Mouse (Mus musculus): Measurements from ENCODE around the gene Golga4.

Golga4 gene

DNA sequence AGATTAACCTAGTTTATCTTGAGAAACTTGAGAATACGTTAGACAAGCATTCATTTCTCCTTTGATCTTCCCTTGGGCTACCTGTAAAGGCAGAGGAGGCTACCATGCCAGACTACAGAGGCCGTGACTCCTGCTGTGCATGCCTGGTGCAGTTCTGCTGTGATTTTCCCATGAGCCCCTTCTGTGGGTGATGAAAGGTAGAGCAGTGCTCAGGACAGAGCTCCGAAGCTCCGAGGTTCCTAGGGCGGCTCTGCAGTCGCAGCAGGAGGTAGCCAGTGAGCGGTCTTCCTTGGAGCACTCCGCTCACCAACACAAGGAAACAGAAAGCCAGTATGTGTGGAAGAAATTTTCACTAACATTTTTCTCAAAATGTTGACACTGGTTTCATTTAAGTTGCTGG, 15.6 kb downstream of the Golga4 start:
- in situ Hi-C loops (cut with MboI, MseI): no loop called here

DNA sequence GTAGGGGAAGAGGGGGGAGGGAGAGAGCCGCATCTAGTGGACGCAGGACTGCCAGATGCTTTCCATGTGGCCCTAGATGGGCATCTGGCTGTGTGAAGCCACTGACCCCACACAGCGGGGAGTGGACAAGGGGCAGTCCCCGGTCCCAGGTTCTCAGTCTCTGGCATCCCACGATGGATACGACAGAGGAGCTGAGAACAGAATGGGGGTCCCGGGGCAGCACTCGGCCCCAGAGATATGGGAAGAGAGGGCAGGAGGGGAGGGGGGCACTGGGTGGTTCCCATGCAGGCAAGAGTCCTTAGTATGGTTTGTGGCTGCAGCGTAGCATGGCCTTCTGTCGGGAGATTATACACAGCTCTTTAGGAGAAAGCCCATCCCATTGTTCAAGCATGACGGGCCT, 17.7 kb downstream of the Golga4 start:
- in situ Hi-C loops (cut with MboI, MseI): no loop called here

DNA sequence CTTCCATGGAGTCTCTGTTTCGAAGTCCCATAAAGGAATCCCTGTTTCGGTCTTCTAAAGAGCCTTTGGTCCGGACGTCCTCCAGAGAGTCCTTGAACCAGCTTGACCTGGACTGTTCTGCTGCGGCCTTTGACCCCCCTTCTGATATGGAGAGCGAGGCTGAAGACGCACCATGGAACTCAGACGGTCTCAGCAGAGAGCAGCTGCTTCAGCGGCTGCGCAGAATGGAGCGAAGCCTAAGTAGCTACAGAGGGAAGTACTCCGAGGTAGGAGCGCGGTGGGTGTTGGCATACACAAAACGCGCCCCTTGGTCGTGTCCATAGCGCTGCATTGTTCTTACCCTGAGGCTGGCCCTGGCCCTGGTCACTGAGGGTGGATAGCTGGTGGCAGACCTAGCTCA, 21.0 kb downstream of the Golga4 start:
- in situ Hi-C loops (cut with MboI, MseI): no loop called here

DNA sequence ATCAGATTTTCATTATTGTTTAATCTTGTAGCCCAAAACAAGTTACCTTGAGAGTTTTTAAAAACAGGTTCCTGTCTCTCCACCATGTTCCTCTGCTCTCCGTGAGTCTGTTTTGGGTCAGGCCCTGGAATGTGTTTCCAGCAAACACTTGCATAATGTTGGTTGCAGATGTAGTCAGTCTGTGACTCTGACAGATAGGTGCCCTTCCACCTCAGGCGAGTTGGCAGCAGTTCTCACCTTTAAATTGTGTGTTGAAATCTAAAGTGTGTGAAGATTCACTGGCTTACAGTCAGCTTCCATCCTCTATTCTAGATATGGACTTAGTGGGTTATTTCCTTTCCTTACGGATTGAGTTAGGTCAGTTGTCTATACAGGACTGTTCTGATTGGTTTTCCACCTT, 23.7 kb downstream of the Golga4 start:
- in situ Hi-C loops (cut with MboI, MseI): no loop called here

DNA sequence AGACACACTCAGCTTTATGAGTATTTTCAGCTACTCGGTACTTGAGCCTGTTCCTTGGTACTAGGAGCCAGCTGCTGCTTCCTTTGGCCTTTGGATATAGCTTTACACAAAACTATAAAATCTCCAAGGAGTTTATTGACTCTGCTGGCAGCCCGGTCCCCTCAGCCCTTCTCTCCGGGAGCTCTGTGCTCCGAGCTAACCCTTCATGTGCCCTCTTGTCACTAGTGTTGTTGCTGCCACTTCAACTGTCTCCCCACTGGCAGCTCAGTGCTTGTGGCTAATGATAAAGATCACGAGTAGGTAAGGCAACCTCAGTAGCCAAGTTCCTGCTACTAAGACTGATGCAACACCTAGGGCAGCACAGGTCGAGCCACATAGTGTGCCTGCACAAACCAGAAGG, 24.6 kb downstream of the Golga4 start:
- in situ Hi-C loops (cut with MboI, MseI): no loop called here

DNA sequence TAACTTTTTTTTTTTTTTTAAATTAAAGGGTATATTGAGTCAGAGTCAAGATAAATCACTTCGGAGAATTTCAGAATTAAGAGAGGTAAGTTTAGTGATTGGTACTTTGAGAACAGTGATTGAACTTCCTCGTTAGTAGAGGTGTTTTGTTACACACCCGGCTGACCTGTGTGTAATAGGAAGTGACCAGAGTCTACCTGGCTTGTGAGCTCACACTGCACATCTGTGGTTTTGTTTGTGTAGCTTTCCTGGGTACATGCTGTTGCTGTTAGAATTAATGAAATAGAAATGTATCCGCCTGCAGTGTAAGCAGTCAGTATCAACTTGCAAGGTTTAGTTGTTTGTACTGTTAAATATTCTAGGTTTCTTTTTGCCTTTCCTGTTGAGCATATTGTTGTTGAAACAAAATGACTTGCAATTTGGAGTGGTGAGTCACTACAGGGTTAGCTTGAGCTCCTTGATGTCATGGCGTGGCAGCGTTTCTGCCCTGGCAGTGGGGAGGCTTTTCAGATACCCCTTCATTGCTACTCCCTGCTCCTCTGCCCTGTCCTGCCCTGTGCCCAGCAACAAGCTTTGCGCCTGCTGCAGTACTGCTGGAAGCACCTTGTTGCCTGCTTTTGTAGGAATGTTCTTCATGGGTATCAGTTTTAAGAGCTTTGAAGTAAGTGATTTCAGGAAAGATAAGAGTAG, 26.6 kb downstream of the Golga4 start:
- in situ Hi-C loops (cut with MboI, MseI): no loop called here

DNA sequence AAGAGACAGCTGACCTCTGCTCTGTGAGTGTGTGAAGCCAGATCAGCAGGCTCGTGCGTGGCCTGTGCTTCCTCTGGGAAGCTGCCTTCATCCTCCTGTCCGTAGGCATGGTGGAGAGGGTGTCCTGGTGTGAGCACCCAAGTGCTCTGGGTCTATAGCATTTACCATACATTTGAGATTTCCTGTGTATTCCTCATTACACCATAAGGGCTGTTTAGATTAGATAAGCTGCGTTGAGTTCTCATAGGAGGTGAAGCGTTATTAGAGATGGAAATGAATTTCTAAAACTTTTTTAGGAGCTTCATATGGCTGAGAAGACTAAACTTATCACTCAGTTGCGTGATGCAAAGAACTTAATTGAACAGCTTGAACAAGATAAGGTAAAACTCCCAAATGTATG, 30.9 kb downstream of the Golga4 start:
- in situ Hi-C loops (cut with MboI, MseI): no loop called here

DNA sequence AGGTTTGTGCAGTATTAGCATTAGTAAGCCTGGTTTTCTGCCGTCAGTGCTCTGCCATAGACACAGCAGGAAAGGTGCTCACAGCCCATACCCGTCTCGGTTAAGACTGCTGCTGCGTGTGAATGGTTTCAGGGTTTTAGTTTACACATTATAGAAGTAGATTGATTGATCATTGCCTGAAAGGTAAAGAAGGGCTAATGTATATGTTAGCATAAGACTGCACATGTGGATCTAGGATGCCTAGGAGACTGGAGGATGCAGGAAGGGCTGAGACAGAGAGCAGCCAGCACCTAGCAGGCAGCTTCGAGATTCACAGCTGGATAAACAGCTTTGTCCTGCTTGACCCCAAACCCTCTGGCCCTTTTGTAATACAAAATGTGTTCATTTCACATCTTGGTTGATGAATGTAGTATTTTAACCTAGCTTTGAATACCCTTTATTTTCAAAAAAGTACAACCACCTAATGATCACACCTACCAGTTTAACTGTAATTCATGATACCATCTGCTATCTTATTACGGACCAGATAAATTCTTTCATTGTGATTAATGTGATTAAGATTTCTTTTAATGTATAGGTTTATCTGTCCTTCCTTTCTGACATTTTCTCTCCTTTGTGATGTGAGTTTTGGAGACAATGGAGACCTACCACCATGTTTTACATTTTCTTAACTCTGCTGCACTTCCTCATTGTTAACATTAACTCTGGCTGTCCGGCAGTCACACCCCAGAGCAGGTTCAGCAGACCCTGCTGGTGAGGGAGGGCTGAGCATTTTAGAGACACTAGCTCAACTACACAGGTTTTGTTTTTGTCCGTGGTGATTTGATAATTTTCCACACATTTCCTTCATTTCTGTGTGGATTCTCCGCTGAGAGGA, 31.6 kb downstream of the Golga4 start:
- in situ Hi-C loops (cut with MboI, MseI): no loop called here

DNA sequence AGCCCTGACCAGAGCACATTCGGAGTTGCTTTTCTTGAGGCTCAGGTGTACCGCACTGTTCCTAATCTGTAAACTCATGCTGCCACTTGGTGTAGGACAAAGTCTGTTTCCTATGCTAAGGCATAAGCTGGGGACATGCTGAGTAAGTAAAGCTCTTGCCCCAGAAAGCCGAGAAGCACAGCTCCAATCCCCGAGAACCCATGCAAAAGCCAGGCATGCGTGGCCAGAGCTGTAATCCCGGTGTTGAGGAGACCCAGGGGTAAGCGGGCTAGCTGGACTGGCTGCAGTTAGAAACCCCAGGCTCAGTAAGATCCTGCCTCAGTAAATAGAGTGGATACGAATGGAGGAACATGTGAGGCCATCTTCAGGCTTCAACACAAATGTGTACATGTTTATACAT, 35.8 kb downstream of the Golga4 start:
- in situ Hi-C loops (cut with MboI, MseI): no loop called here

DNA sequence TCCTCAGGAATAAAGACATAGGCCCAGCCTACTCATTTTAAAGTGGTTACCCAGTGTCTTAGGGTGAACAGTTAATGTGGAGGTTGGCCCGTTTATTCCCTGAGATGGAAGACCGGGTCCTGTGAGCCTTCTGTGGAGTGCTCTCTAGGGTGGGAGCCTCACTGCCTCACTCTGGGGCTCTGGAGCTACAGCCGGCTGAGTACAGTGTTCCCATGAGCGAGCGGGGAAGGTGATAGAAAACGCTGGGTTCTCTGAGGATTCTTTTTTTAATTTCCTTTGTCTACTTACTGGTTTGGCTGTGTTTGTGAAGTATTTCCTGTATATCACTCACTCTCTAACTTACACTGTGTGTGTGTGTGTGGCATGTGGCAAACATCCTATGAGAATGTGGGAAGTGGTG, 39.1 kb downstream of the Golga4 start:
- in situ Hi-C loops (cut with MboI, MseI): no loop called here

DNA sequence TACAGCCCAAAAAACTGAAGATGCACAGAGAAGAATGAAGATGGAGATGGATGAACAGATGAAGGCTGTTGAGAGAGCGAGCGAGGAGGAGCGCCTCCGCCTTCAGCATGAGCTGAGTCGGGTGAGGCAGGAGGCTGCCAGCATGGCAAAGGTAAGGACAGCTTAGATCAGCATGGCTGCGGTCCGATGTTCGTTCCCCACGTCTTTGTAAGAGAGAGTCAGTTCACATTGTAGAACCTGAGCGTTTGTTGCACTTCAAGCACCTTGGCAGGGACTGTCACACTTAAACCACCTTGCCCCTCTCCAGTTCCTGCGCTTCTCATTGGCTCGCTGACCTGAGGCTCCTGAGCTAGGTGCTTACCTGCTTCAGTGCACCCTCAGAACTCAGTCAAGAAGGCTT, 42.6 kb downstream of the Golga4 start:
- in situ Hi-C loops (cut with MboI, MseI): no loop called here

DNA sequence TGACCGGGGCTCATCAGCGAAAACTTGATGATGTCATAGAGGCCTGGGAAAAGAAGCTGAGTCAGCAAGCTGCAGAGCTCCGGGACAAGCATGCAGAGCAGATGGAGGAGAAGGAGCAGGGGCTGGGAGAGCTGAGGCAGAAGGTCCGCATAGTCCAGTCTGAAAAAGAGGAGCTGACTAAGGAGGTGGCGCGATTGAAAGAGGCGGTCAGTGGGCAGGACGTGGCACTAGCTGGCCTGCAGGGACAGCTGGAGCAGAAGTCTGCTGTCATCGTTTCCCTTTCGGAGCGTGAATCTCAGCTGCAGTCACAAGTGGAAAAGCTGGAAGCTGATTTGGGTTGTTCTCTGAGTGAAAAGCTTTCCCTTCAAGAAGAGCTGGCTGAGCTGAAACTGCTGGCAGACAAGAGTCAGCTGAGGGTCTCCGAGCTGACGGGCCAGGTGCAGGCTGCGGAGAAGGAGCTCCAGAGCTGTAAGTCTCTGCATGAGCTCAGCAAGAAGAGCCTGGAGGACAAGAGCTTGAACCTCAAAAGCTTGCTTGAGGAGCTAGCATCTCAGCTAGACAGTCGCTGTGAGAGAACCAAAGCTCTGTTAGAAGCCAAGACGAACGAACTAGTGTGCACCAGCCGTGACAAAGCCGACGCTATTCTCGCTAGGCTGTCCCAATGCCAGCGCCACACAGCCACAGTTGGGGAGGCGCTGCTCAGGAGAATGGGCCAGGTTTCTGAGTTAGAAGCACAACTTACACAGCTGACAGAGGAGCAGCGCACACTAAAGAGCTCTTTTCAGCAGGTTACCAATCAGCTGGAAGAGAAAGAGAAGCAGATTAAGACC, 51.1 kb downstream of the Golga4 start:
- in situ Hi-C loops (cut with MboI, MseI): no loop called here

DNA sequence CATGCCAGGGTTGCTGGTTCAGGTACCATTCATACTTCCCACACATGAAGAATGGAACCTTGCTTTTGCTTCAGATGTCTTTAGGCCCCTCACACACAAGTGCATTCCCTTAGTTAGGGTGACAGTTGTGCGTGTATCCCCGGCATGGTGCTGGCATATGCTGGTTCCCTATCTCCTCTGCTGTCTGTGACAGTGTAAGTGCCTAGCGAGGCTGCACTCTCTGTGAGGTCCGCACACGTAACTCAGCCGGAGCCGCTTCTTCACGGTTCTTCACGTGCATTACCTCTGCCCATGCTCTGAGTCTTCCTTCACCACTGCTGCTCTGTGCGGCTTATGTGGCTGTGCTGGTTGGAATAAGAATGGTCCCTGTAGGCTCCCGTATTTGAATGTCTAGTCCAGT, 57.3 kb downstream of the Golga4 start:
- in situ Hi-C loops (cut with MboI, MseI): no loop called here

DNA sequence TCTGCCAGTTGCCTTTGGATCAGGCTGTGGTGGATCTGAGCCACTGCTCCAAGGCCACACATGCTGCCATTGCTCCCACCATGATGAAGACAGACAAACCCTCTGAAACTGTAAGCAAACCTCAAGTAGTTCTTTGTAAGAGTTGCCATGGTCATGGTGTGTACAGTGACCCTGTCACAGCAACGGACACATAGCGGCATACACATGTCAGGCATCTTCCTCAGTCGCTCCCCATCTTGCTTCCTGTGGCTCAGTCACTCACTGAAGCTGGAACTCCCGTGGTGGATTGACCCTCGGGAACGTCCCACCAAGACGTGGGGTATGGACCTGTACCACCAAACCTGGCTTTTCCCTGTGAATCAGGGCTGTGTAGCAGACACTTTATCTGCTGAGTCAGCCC, 57.8 kb downstream of the Golga4 start:
- in situ Hi-C loops (cut with MboI, MseI): no loop called here

DNA sequence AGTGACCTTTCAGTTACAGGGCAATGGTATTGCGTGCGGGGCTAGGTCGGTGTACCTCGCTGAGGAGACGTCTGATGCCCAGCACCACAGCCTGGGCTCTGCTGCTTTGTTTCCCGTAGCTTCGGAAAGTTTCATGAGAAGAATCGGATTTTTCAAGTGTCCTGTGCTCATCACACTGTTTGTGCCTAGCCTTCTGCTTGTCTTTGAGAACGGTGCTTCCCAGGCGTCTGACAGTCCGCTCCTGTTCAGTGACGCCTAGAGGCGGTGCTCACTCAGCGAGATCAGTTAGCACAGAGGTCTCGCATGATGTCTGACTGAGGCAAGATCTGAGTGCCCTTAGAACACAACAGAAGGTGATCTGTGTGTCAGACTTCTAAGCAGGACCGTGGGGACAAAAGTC, 58.6 kb downstream of the Golga4 start:
- in situ Hi-C loops (cut with MboI, MseI): no loop called here

DNA sequence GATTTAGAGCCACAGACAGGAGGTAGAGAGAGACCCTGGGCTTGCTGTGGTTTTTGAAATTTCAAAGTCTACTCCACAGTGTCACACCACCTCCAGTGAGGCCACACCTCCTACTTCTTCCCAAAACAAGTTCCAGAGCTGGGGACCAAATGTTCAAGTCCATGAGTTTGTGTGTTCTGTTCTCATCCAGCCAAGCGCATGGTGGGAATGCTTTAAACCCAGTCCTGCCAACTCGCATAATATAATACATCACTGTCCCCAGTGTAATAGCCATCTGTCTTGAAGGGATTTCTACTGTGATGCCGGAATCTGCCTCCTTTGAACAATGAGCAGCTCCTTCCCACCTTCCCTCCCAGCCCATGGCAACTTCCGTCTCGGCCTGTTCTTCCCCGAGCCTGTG, 63.3 kb downstream of the Golga4 start:
- in situ Hi-C loops (cut with MboI, MseI): no loop called here

DNA sequence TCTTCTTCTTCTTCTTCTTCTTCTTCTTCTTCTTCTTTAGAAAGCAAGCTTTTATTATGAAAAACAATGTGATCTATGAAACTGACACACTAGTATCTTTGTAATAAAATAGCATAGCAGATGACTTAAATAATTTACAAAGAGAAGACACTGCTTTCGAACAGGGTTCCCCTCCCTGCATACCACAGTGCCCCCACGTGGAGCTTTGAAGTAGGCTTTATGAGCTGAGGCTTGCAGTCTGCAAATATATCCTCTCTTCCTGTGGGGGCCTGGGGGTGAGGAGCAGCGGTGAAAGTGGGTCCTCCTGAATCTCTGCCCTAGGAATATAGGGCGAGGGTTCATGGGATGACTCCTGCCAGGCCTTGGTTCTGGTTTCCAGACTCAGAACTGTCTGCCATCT, 64.8 kb downstream of the Golga4 start:
- in situ Hi-C loops (cut with MboI, MseI): no loop called here

DNA sequence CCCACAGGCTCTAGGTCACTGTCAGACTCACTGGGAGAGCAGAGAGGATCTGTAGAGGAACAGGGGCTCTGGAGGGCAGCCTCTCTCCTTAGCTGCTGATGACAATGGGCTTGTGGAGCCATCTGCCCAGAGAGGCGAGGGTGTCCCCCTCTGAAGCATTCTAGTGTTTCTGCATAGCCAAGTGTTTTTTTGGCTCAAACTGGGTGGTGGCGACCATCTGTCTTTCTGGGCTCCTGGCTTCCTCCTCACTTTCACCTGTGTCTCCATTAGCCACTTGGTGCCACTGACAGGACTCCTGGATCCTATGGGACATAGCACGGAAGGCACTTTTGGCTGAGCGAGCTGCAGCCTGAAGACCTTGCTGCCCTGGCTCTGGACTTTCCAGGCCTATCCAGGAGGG, 65.6 kb downstream of the Golga4 start:
- in situ Hi-C loops (cut with MboI, MseI): no loop called here

DNA sequence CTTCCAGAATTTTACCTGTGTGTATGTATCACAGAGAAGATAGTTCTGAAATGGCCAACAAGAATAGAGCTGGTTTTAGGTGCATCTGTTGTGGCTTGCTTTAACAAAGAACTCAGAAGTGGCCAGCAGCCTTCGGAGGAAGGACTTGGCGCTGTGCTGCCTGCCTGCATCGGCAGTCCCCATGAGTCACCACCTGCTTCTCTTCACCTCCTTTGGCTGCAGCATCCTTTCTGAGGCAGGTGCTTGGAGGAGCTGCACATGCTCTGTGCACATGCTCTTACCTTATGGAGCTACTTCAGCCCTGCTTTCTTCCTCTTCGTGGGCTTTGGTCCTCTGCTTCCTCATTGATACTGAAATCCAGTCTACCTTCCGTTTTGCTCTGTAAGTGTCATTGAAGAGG, 68.8 kb downstream of the Golga4 start:
- in situ Hi-C loops (cut with MboI, MseI): no loop called here

DNA sequence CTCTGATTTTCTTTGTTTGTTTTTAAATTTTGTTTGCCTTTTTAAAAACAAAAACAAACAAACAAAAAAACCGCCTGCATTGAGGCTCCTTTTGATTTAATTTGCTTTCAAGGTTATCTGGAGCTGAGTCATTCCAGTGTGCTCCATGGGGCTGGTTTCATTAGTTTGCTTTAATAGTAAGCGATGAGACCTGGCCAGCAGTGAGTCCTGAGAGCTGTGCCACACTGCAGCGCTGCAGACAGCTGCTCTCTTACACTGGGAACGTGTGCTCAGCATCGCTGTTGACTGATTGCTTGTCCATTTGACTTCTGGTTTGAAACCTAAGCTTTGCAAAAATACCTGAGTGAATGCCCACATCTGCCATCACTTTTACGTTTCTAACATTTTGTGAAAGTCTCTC, 74.3 kb downstream of the Golga4 start:
- in situ Hi-C loops (cut with MboI, MseI): no loop called here

DNA sequence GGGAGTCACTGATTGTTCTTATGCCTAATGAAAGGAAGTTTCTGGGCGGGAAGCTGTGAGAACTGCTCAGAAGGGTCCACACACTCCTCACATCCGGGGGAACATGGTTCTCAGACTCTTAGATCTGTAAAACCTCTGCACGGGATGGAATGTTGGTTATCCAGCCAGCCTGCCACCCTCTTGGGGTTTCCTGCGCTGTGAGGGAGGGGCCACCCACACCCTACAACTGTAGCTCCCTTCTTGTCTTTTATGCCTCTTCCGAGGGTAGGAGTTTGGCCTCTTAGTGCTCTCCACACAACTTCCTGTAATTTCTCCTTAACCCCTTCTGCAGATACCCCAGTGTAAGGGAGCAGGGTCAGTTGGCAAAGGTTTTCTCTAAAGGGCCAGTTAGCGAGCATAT, 76.7 kb downstream of the Golga4 start:
- in situ Hi-C loops (cut with MboI, MseI): no loop called here

DNA sequence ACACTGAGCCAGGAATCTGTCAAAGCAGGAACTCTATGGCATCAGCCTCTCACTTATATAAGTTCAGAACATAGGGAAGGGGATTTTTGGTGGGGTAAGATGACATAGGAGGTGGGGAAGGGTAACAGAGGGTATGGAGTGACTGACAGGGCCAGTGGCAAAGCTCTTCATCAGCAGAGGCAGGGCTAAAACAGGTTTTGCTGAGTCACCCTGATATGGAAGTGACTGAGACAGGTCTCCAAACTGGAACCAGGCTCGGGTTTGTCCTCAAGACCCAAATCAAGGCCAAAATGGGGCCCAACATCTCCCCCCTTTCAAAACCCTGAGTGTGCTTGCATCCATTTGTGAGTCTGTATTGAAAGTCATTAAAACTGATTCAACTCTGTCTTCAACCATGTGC, 78.8 kb downstream of the Golga4 start:
- in situ Hi-C loops (cut with MboI, MseI): no loop called here

DNA sequence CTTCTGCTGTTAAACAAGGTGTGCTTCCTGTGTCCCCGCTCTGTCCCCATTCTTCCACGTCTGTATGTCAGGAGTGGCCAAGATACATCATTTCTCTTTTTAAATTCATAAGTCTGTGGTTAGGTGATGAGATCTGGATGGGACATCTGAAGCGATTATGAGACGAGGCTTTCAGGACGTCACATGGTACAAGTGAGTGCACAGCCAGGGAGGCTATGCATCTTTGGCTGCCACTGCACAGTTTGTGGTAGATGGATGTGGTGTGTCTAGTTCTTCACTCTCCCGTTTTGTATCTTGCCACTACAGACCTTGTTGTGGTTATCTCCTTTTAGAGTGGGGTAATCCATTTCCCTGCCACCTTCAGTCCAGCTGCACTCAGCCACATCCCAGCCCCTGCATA, 79.9 kb downstream of the Golga4 start:
- in situ Hi-C loops (cut with MboI, MseI): no loop called here
